Mouse (Mus musculus) layer of hippocampus, adult 2 months (tissue): ENCODE results near the gene Ptprg. TPM values are rescaled to one million over a fixed set of nuclear protein-coding genes. Genes with fewer than 3 reads are reported as not detected.

Source experiments
- DNase-seq, 2 experiments: peaks; one replicate each; pipeline ENCODE4 v3.0.0; 2022; ENCODE audit warnings: low spot score in 2 of 2
- H3K27ac ChIP-seq: fragments of 200-600 bp; 2 replicates; pipeline ENCODE4 v1.8.1; 2022
- H3K4me3 ChIP-seq: fragments of 200-600 bp; 2 replicates; pipeline ENCODE4 v1.8.1; 2022; ENCODE audit warnings: mild to moderate bottlenecking
- CTCF ChIP-seq: fragments of 200-600 bp; conservative IDR thresholded peaks from 2 replicates; pipeline ENCODE4 v1.8.1; 2022; ENCODE audit warnings: antibody characterized with exemption, mild to moderate bottlenecking, moderate library complexity
- total RNA-seq, 2 experiments: library from RNA; stranded (reverse); gene quantifications; 2 replicates each; pipeline ENCODE4 v1.2.3; 2021

The Ptprg gene
- total RNA-seq, 2 experiments from 2014 or later, result 106 to 112 TPM

GRCm38 (mm10) chr14:11642977-11643376 is 89.6 kb downstream of the Ptprg start:
- DNase-seq, result no peak
- Histone ChIP-seq H3K4me3 (no peak overlapping the region), H3K27ac (no peak overlapping the region)
- no peak for TF ChIP-seq CTCF

GRCm38 (mm10) chr14:11657374-11657773 is 104.0 kb downstream of the Ptprg start:
- no peak overlapping the region for H3K4me3 ChIP-seq
- TF ChIP-seq CTCF, result no peak
- H3K27ac ChIP-seq, result no peak overlapping the region
- DNase-seq, result no peak

- no peak overlapping the region for H3K4me3 ChIP-seq
- no peak for DNase-seq
- no peak for TF ChIP-seq CTCF
- no peak overlapping the region for H3K27ac ChIP-seq
These were observed 110.4 kb downstream of the Ptprg start for GRCm38 (mm10) chr14:11663661-11664215.

- Histone ChIP-seq H3K4me3 (no peak overlapping the region), H3K27ac (no peak overlapping the region)
- DNase-seq, result no peak
- no peak for TF ChIP-seq CTCF
These were observed 111.0 kb downstream of the Ptprg start for GRCm38 (mm10) chr14:11664302-11664701.

- TF ChIP-seq CTCF, result no peak
- H3K4me3 ChIP-seq, result no peak overlapping the region
These were observed 111.7 kb downstream of the Ptprg start for GRCm38 (mm10) chr14:11665046-11665445.

GRCm38 (mm10) chr14:11667762-11668161 is 114.4 kb downstream of the Ptprg start:
- no peak for DNase-seq
- TF ChIP-seq CTCF, result no peak
- no peak overlapping the region for H3K4me3 ChIP-seq
- H3K27ac ChIP-seq, result no peak overlapping the region

More at GRCm38 (mm10) chr14:11665046-11665445, 111.7 kb downstream of the Ptprg start:
- no peak overlapping the region for H3K27ac ChIP-seq
- DNase-seq, result no peak

- no peak for TF ChIP-seq CTCF
- Histone ChIP-seq H3K4me3 (no peak overlapping the region), H3K27ac (no peak overlapping the region)
- DNase-seq, result no peak
These were observed 117.5 kb downstream of the Ptprg start for GRCm38 (mm10) chr14:11670847-11671246.

- no peak for TF ChIP-seq CTCF
- no peak for DNase-seq
- no peak overlapping the region for H3K4me3 ChIP-seq
- no peak overlapping the region for H3K27ac ChIP-seq
These were observed 119.7 kb downstream of the Ptprg start for GRCm38 (mm10) chr14:11672981-11673547.

- no peak overlapping the region for H3K4me3 ChIP-seq
- H3K27ac ChIP-seq, result no peak overlapping the region
- no peak for DNase-seq
- no peak for TF ChIP-seq CTCF
These were observed 124.9 kb downstream of the Ptprg start for GRCm38 (mm10) chr14:11678201-11678600.

GRCm38 (mm10) chr14:11679741-11680140 is 126.4 kb downstream of the Ptprg start:
- no peak for DNase-seq
- Histone ChIP-seq H3K27ac (no peak overlapping the region), H3K4me3 (no peak overlapping the region)
- TF ChIP-seq CTCF, result no peak

- no peak overlapping the region for H3K27ac ChIP-seq
- no peak for TF ChIP-seq CTCF
- H3K4me3 ChIP-seq, result no peak overlapping the region
- no peak for DNase-seq
These were observed 127.3 kb downstream of the Ptprg start for GRCm38 (mm10) chr14:11680621-11681020.

GRCm38 (mm10) chr14:11682441-11682840 is 129.1 kb downstream of the Ptprg start:
- no peak for DNase-seq
- Histone ChIP-seq H3K27ac (no peak overlapping the region), H3K4me3 (no peak overlapping the region)
- no peak for TF ChIP-seq CTCF

GRCm38 (mm10) chr14:11683386-11684081 is 130.2 kb downstream of the Ptprg start:
- peak in 1 of 2 experiments; percentile 19 for DNase-seq
- no peak for TF ChIP-seq CTCF
- peak overlapping the region; percentile 23; the same call in 1 of the 2 replicates for H3K27ac ChIP-seq
- no peak overlapping the region for H3K4me3 ChIP-seq

- Histone ChIP-seq H3K4me3 (no peak overlapping the region), H3K27ac (no peak overlapping the region; the same call in 1 of the 2 replicates)
- no peak for DNase-seq
- no peak for TF ChIP-seq CTCF
These were observed 130.8 kb downstream of the Ptprg start for GRCm38 (mm10) chr14:11684104-11684503.
